Mouse (Mus musculus): ENCODE results near the gene Stpg1. TPM values are rescaled to one million over a fixed set of nuclear protein-coding genes. Genes with fewer than 3 reads are reported as not detected.

Stpg1 gene
- total RNA-seq (2014; rRNA removed) (0.42 and 0.79 TPM in 2 replicates), polyA plus RNA-seq (2015; fragmentation: Nextera tagmentation; extraction: Ambion mirVana) (0.29 and 0.71 TPM in 2 replicates)

- H3K4me1 ChIP-seq (ENCODE audit: insufficient read depth, low read length) = 0 out of 2 replicates have a peak, but pooled peaks cover 4% of the 10 kb centered on the region
- peak within 1 kb of the TSS; percentile 81 for H3K4me2 ChIP-seq (ENCODE audit: low read depth, low read length)
- TF ChIP-seq CTCF (IDR thresholded peaks at IDR 0.05; ENCODE audit: low read depth) = peak; percentile 77
- peaks cover 11% of the 10 kb centered on the region; the same call in 1 of the 2 replicates for H3K36me3 ChIP-seq (ENCODE audit: insufficient read depth, low read length)
- H3K4me3 ChIP-seq (ENCODE audit: low read length) = peak within 1 kb of the TSS; percentile 71
- H3K27ac ChIP-seq = peak within 1 kb of the TSS; percentile 66
- peak; percentile 97 for DNase-seq (ENCODE audit: low spot score)
- under 1% methylated on average over 53 of the region's 53 CpGs for WGBS
- peak within 1 kb of the TSS; percentile 45 for H3K9ac ChIP-seq (replicated peaks; ENCODE audit: low read length)
- no peaks in the 10 kb centered on the region for H3K9me3 ChIP-seq (ENCODE audit: low read length)
- peak; percentile 97 for ATAC-seq
- no peaks in the 10 kb centered on the region for H3K27me3 ChIP-seq (ENCODE audit: insufficient read depth, low read length)
Observed at GRCm38 (mm10) chr4:135494521-135495396, at the start of gene Stpg1, which contains the start of gene Nipal3. Gene Stpg1 (plus strand): TSS chr4:135494790. Gene Nipal3 (minus strand): TSS chr4:135495038.

- H3K9ac ChIP-seq (replicated peaks; ENCODE audit: low read length) = 0 out of 2 replicates have a peak overlapping the region, but pooled peaks have one; percentile 9
- no peak for TF ChIP-seq CTCF (IDR thresholded peaks at IDR 0.05; ENCODE audit: low read depth)
- H3K4me2 ChIP-seq (ENCODE audit: low read depth, low read length) = peak overlapping the region; percentile 16; the same call in 1 of the 2 replicates
Observed at GRCm38 (mm10) chr4:135451360-135452015, 43.1 kb upstream of the Stpg1 start.

GRCm38 (mm10) chr4:135453164-135453563 is 41.4 kb upstream of the Stpg1 start:
- Histone ChIP-seq H3K4me3 (ENCODE audit: low read length) (no peak overlapping the region), H3K9ac (replicated peaks; ENCODE audit: low read length) (no peak overlapping the region), H3K27me3 (ENCODE audit: insufficient read depth, low read length) (no peaks in the 10 kb centered on the region), H3K9me3 (ENCODE audit: low read length) (no peaks in the 10 kb centered on the region), H3K36me3 (ENCODE audit: insufficient read depth, low read length) (no peaks in the 10 kb centered on the region), H3K27ac (no peak overlapping the region), H3K4me1 (ENCODE audit: insufficient read depth, low read length) (peaks cover 3% of the 10 kb centered on the region; the same call in 1 of the 2 replicates), H3K4me2 (ENCODE audit: low read depth, low read length) (no peak overlapping the region)
- TF ChIP-seq CTCF (IDR thresholded peaks at IDR 0.05; ENCODE audit: low read depth) = no peak
- WGBS = 82% methylated on average over 6 of the region's 6 CpGs
- ATAC-seq (no peak), DNase-seq (ENCODE audit: low spot score) (no peak)

More at GRCm38 (mm10) chr4:135451360-135452015, 43.1 kb upstream of the Stpg1 start:
- Histone ChIP-seq H3K36me3 (ENCODE audit: insufficient read depth, low read length) (no peaks in the 10 kb centered on the region), H3K4me3 (ENCODE audit: low read length) (no peak overlapping the region), H3K27ac (peak overlapping the region; percentile 15; the same call in 1 of the 2 replicates), H3K9me3 (ENCODE audit: low read length) (no peaks in the 10 kb centered on the region), H3K27me3 (ENCODE audit: insufficient read depth, low read length) (no peaks in the 10 kb centered on the region), H3K4me1 (ENCODE audit: insufficient read depth, low read length) (peaks cover 3% of the 10 kb centered on the region; the same call in 1 of the 2 replicates)
- no peak for ATAC-seq
- peak; percentile 11 for DNase-seq (ENCODE audit: low spot score)
- WGBS = 41% methylated on average over 18 of the region's 18 CpGs

GRCm38 (mm10) chr4:135453572-135453971 is 41.0 kb upstream of the Stpg1 start:
- Histone ChIP-seq H3K9ac (replicated peaks; ENCODE audit: low read length) (no peak overlapping the region), H3K36me3 (ENCODE audit: insufficient read depth, low read length) (no peaks in the 10 kb centered on the region), H3K4me2 (ENCODE audit: low read depth, low read length) (no peak overlapping the region), H3K9me3 (ENCODE audit: low read length) (no peaks in the 10 kb centered on the region), H3K4me3 (ENCODE audit: low read length) (no peak overlapping the region), H3K27me3 (ENCODE audit: insufficient read depth, low read length) (no peaks in the 10 kb centered on the region), H3K4me1 (ENCODE audit: insufficient read depth, low read length) (peaks cover 3% of the 10 kb centered on the region; the same call in 1 of the 2 replicates), H3K27ac (no peak overlapping the region)
- WGBS = 80% methylated on average over 12 of the region's 12 CpGs
- no peak for TF ChIP-seq CTCF (IDR thresholded peaks at IDR 0.05; ENCODE audit: low read depth)
- no peak for ATAC-seq
- no peak for DNase-seq (ENCODE audit: low spot score)

GRCm38 (mm10) chr4:135463406-135463805 is 31.2 kb upstream of the Stpg1 start:
- H3K27me3 ChIP-seq (ENCODE audit: insufficient read depth, low read length) = no peaks in the 10 kb centered on the region
- ATAC-seq = no peak
- TF ChIP-seq CTCF (IDR thresholded peaks at IDR 0.05; ENCODE audit: low read depth) = no peak
- no peaks in the 10 kb centered on the region for H3K9me3 ChIP-seq (ENCODE audit: low read length)
- H3K9ac ChIP-seq (replicated peaks; ENCODE audit: low read length) = no peak overlapping the region
- H3K4me3 ChIP-seq (ENCODE audit: low read length) = no peak overlapping the region
- H3K4me1 ChIP-seq (ENCODE audit: insufficient read depth, low read length) = no peaks in the 10 kb centered on the region
- no peak for DNase-seq (ENCODE audit: low spot score)
- 95% methylated on average over 11 of the region's 11 CpGs for WGBS
- H3K36me3 ChIP-seq (ENCODE audit: insufficient read depth, low read length) = peaks cover 21% of the 10 kb centered on the region; the same call in 1 of the 2 replicates
- H3K27ac ChIP-seq = no peak overlapping the region
- H3K4me2 ChIP-seq (ENCODE audit: low read depth, low read length) = no peak overlapping the region

- Histone ChIP-seq H3K9ac (replicated peaks; ENCODE audit: low read length) (no peak overlapping the region), H3K4me3 (ENCODE audit: low read length) (no peak overlapping the region), H3K4me2 (ENCODE audit: low read depth, low read length) (no peak overlapping the region), H3K9me3 (ENCODE audit: low read length) (no peaks in the 10 kb centered on the region), H3K4me1 (ENCODE audit: insufficient read depth, low read length) (no peaks in the 10 kb centered on the region), H3K36me3 (ENCODE audit: insufficient read depth, low read length) (peaks cover 22% of the 10 kb centered on the region; the same call in 1 of the 2 replicates), H3K27ac (no peak overlapping the region), H3K27me3 (ENCODE audit: insufficient read depth, low read length) (no peaks in the 10 kb centered on the region)
- WGBS = 82% methylated on average over 10 of the region's 10 CpGs
- DNase-seq (ENCODE audit: low spot score) (no peak), ATAC-seq (no peak)
- TF ChIP-seq CTCF (IDR thresholded peaks at IDR 0.05; ENCODE audit: low read depth) = no peak
Observed at GRCm38 (mm10) chr4:135477851-135478250, 16.7 kb upstream of the Stpg1 start.

All from hindbrain, postnatal 0 days (tissue).